Mouse (Mus musculus) forebrain, embryonic 10.5 days (tissue): ENCODE data around the gene Rxfp2. TPM values are rescaled to one million over a fixed set of nuclear protein-coding genes. Genes with fewer than 3 reads are reported as not detected.

Source experiments
- DNase-seq: peaks from one replicate; pipeline ENCODE4 v3.0.0-alpha.2; 2017; ENCODE audit warnings: low spot score; ENCODE audit errors: extremely low spot score
- H3K27ac ChIP-seq: fragments of 300-500 bp; sonication (generic); 2 replicates; pipeline ENCODE4 v1.5.1; 2016; ENCODE audit warnings: mild to moderate bottlenecking
- H3K27me3 ChIP-seq: fragments of 300-500 bp; sonication (generic); 2 replicates; pipeline ENCODE4 v1.6.1; 2016; ENCODE audit warnings: mild to moderate bottlenecking; ENCODE audit not compliant: poor library complexity, severe bottlenecking
- H3K36me3 ChIP-seq: fragments of 300-500 bp; sonication (generic); replicated peaks from 2 replicates; pipeline ENCODE4 v1.6.1; 2016; ENCODE audit warnings: mild to moderate bottlenecking, moderate library complexity
- H3K4me1 ChIP-seq: fragments of 300-500 bp; sonication (generic); 2 replicates; pipeline ENCODE4 v1.6.1; 2016
- H3K4me3 ChIP-seq: fragments of 300-500 bp; sonication (generic); 2 replicates; pipeline ENCODE4 v1.5.1; 2016; ENCODE audit warnings: mild to moderate bottlenecking, moderate library complexity
- H3K9me3 ChIP-seq: fragments of 300-500 bp; sonication (generic); 2 replicates; pipeline ENCODE4 v1.6.1; 2016; ENCODE audit warnings: mild to moderate bottlenecking, moderate library complexity
- WGBS: fragments of 180-500 bp; shearing (Covaris S2); methylation state at CpG from one replicate; pipeline ENCODE4 v1.1.7; 2016; 5-methylcytosine and 5-hydroxymethylcytosine counted together
- polyA plus RNA-seq: library from polyadenylated mRNA; unstranded; fragments of >200 nt; fragmentation: Nextera tagmentation; extraction: Ambion mirVana; gene quantifications from 2 replicates; pipeline ENCODE4 v1.2.1, GENCODE M21; 2016

Rxfp2 gene
- polyA plus RNA-seq: 0.50 TPM in 2 replicates

DNA sequence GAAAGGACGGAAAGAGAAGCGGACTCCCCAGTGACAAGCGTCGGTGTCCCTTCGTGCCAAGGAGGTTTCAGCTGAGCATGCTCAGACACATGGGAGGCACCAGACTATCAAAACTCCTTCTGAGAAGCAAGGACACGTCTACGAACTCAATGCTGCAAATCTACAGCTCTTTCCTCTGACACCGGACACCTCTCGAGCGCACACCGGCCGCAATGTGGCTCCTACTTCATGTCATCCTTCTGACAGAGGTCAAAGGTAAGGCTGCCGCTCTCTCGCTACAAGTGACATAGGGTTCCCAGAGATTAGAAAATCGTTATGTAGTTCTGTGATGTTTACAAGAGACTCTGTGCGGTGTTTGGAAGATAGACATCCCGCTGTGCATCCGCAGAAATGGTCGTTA, at the start of gene Rxfp2:
Gene Rxfp2, plus strand, starts transcription at position 20 of the 400 bp plus-strand sequence.
- H3K4me3 ChIP-seq: no peak within 1 kb of the TSS
- H3K9me3 ChIP-seq: no peaks in the 10 kb centered on the region
- 70% methylated on average over 19 of the region's 19 CpGs for WGBS
- H3K27ac ChIP-seq: no peak within 1 kb of the TSS
- no peaks in the 10 kb centered on the region for H3K27me3 ChIP-seq
- peaks cover 38% of the 10 kb centered on the region for H3K4me1 ChIP-seq
- no peak for DNase-seq
- no peaks in the 10 kb centered on the region for H3K36me3 ChIP-seq

DNA sequence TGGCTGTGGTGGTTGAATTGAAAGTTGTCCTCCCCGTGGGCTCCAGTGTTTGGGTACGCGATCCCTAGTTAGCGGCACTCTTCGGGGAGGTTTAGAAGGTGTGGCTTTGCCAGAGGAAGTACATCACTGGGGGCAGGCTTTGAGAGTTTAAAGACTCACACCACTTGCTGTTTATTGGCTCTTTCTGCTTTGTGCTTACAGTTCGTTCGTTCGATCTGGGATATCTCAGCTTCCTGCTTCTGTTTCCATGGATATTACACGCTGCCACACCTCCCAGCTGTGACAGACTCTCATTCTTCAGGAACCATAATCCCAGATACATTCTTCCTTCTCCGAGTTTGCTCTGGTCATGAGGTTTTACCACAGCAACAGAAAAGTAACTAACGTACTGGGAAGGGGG, 48.2 kb upstream of the Rxfp2 start:
- no peaks in the 10 kb centered on the region for H3K27me3 ChIP-seq
- 93% methylated on average over 11 of the region's 11 CpGs for WGBS
- no peaks in the 10 kb centered on the region for H3K9me3 ChIP-seq
- no peak for DNase-seq
- H3K4me1 ChIP-seq: no peaks in the 10 kb centered on the region
- H3K4me3 ChIP-seq: no peak overlapping the region
- H3K36me3 ChIP-seq: no peaks in the 10 kb centered on the region
- H3K27ac ChIP-seq: no peak overlapping the region

DNA sequence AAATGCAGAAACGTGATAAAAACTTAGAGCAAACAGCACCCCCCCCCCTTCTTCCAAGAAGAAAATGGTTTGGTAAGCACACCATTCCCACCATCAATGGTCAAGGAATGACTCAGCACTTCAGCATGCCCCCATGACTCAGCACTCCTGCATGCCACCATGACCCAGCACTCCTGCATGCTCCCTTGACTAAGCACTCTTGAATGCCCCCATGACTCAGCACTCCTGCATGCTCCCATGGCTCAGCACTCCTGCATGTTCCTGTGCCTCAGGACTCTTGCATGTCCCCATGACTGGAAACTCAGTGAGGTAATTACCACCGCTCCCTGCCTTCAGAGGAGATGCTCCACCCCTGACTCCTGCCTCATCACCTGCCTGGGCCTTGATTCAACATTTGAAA, 41.4 kb upstream of the Rxfp2 start:
- Histone ChIP-seq H3K9me3 (0 out of 2 replicates have a peak, but pooled peaks cover 6% of the 10 kb centered on the region), H3K27ac (no peak overlapping the region), H3K4me3 (no peak overlapping the region), H3K27me3 (no peaks in the 10 kb centered on the region), H3K4me1 (no peaks in the 10 kb centered on the region), H3K36me3 (no peaks in the 10 kb centered on the region)
- DNase-seq: no peak
- 91% methylated on average over 2 of the region's 2 CpGs for WGBS

DNA sequence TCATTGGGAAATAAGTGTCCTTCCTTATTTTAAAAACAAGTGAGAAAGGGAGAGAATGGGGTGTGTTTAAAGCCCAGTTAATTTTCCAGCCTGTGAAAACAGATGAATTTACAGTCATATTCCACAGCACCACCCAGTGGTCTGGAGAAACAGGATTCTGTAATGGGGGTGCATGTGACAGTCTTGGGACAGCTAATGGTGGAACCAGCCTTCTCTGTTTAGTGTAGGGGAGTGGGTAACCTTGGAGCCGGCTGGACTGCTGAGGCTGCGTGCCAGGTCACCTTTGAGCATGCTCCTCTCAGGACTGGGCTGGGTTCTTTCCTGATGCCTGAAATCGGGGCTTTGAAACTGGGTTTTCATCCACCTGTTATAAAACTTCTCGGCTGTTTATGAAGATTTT, 34.9 kb upstream of the Rxfp2 start:
- WGBS: 95% methylated on average over 4 of the region's 4 CpGs
- DNase-seq: no peak
- Histone ChIP-seq H3K27ac (no peak overlapping the region), H3K36me3 (no peaks in the 10 kb centered on the region), H3K27me3 (no peaks in the 10 kb centered on the region), H3K4me3 (no peak overlapping the region), H3K4me1 (no peaks in the 10 kb centered on the region), H3K9me3 (no peaks in the 10 kb centered on the region)

DNA sequence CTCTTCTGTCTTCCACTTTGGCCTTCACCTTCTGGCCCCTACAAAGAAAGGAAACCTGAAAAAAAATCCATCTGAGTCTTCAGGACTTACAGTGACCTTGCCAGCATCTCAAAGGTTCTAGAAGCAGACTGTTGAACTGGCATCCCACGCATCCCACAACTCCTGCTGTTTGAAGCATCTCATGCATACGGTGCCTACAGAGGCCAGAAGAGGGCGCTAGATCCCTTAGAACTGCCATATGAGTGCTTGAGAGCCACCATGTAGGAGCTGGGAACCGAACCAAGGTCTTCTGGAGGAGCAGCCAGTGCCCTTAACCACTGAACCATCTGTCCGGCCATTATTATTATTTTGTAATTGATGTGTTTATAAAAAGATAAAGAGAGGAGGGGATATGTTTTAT, 23.9 kb upstream of the Rxfp2 start:
- 76% methylated on average over 5 of the region's 5 CpGs for WGBS
- Histone ChIP-seq H3K4me3 (no peak overlapping the region), H3K9me3 (peaks cover 5% of the 10 kb centered on the region; the same call in 1 of the 2 replicates), H3K4me1 (peaks cover 3% of the 10 kb centered on the region), H3K27me3 (no peaks in the 10 kb centered on the region), H3K27ac (no peak overlapping the region), H3K36me3 (no peaks in the 10 kb centered on the region)
- no peak for DNase-seq

DNA sequence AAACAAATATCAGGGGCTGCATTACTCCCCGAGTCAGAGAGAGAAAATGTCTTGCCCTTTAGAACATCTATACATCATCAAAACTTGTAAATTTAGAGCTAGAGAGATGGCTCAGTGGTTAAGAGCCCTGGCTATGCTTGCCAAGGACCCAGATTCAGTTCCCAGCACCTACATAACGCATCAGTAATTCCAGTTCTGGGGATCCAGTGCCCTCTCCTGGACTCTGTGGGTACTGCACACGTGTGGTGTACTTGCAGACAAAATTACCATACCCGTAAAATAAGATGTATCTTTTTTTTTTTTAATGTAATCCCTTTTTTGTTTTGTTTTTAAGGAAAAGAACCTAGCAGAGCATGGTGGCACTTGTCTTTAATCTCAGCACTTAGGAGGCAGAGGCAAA, 21.9 kb upstream of the Rxfp2 start:
- Histone ChIP-seq H3K36me3 (no peaks in the 10 kb centered on the region), H3K27me3 (no peaks in the 10 kb centered on the region), H3K9me3 (peaks cover 5% of the 10 kb centered on the region; the same call in 1 of the 2 replicates), H3K4me1 (no peaks in the 10 kb centered on the region; the same call in 1 of the 2 replicates), H3K27ac (no peak overlapping the region), H3K4me3 (no peak overlapping the region)
- no peak for DNase-seq
- WGBS: 93% methylated on average over 4 of the region's 4 CpGs

DNA sequence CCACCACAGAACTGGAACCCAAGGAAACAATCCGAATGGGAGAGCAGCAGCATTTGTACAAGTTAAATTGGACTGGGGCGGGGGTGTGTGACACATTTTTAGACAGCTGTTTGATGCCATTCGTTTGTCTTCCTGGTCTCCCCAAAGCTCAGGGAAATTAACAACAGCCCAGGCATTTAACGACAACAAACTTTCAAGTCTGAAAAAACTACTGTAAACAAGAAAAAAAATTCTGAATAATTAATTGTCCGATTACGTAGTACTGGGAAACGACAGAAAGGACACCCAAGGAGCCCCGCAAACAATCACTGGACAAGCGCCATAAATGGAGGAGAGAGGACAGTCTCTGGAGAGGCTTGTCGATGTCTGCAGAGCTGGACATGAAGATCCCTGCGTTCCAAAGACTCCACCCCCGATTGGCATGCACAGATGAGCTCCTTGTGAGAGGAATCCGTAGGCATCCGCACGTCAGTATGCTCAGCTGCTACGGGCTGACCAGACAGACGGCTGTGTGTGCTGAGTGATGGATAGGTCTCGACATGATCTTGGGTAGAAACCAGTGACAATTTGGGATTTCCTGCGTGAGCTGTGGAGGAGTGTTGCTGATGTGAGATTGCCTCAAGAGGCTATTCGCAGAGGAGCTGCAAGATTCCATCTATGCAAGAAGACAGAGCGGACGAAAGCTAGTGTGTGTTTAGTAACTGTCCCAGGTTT, 21.0 kb upstream of the Rxfp2 start:
- no peak for DNase-seq
- Histone ChIP-seq H3K4me3 (no peak overlapping the region), H3K27me3 (no peaks in the 10 kb centered on the region), H3K4me1 (no peaks in the 10 kb centered on the region; the same call in 1 of the 2 replicates), H3K27ac (no peak overlapping the region), H3K9me3 (peaks cover 5% of the 10 kb centered on the region; the same call in 1 of the 2 replicates), H3K36me3 (no peaks in the 10 kb centered on the region)
- WGBS: 92% methylated on average over 22 of the region's 22 CpGs

DNA sequence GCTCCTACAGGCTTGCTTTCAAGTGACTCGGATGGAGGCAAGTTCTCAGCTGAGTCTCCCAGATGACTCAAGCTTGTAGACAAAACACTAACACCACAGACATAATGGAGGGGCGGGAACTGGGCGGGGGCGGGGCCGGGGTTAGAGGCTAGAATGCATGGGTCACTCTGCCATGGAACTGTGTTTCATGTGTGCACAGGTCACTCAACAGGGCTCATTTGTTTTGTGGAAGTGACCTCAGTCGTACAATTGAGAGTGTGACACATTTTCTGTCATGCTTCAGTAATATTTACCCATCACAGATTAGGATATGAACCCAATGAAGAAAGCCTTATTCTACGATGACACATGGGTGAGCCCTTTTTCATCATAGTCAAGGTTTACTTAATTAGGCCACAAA, 20.2 kb upstream of the Rxfp2 start:
- H3K9me3 ChIP-seq: peaks cover 5% of the 10 kb centered on the region; the same call in 1 of the 2 replicates
- no peaks in the 10 kb centered on the region for H3K36me3 ChIP-seq
- DNase-seq: no peak
- H3K27ac ChIP-seq: no peak overlapping the region
- WGBS: 77% methylated on average over 7 of the region's 7 CpGs
- no peak overlapping the region for H3K4me3 ChIP-seq
- H3K27me3 ChIP-seq: no peaks in the 10 kb centered on the region
- no peaks in the 10 kb centered on the region; the same call in 1 of the 2 replicates for H3K4me1 ChIP-seq

DNA sequence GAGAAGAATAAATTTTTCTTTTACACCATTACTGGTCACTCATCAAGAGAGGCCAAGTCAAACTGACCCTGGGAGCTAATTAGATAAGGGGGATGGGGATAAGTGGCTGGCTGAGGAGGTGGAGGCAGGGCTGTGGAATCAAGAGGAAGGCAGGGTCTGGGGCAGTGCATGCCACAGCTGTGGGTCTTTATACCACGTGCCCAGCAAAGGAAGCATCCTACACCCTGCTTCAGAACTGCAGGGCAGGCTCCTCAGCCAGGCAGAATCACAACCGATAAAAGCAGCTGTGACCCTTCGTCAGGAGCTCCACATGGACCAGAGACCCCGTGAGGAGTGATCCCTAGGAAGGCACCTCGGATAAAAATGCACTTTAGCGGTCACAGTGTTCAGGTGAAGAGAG, 13.1 kb upstream of the Rxfp2 start:
- Histone ChIP-seq H3K27ac (no peak overlapping the region), H3K27me3 (no peaks in the 10 kb centered on the region), H3K36me3 (no peaks in the 10 kb centered on the region), H3K4me3 (no peak overlapping the region), H3K4me1 (peaks cover 9% of the 10 kb centered on the region), H3K9me3 (no peaks in the 10 kb centered on the region)
- no peak for DNase-seq
- 52% methylated on average over 6 of the region's 6 CpGs for WGBS

DNA sequence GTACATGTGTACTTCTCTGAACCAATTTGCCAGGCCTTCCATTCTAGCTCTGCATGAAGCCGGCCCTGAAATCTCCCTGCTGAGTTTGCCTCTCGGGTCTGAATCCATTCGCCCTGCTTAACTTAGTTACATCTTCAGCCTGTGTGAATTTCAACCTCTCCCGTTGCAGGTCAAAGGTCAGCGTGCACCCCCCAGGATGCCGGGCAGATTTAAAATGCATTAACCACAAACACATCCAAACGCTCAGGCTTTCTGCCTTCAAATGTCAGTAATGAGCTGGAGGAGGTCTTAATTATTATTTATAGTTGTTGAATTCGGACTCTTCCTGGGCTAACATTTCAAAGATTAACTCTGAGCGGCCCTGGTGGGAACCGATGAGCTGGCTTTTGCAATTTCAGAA, 1.6 kb upstream of the Rxfp2 start:
- H3K4me3 ChIP-seq: no peak overlapping the region
- peaks cover 34% of the 10 kb centered on the region for H3K4me1 ChIP-seq
- no peak overlapping the region for H3K27ac ChIP-seq
- no peaks in the 10 kb centered on the region for H3K36me3 ChIP-seq
- peak; percentile 23 for DNase-seq
- H3K27me3 ChIP-seq: no peaks in the 10 kb centered on the region
- 17% methylated on average over 10 of the region's 10 CpGs for WGBS
- no peaks in the 10 kb centered on the region for H3K9me3 ChIP-seq

DNA sequence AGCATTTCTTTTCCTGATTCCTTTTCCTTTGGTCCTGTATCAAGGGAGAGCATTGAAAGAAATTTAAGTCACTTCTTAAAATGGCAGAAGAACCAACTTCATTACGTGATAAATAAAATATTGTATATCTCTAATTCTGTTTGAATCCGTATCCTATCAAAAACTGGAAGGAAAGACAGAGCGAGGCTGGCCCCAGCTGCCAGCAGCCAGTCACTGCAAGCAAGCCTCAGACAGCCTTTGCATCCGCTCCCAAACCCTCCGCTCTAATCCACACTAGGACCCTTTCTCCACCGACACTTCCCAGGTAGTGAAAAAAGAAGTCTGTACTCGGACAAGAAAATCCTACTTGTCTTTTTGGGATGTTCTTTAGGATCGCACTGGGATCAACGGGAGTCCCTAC, 803 bp upstream of the Rxfp2 start:
- H3K27ac ChIP-seq: no peak overlapping the region
- no peaks in the 10 kb centered on the region for H3K27me3 ChIP-seq
- no peak for DNase-seq
- no peaks in the 10 kb centered on the region for H3K36me3 ChIP-seq
- H3K4me1 ChIP-seq: peaks cover 38% of the 10 kb centered on the region
- no peak overlapping the region for H3K4me3 ChIP-seq
- no peaks in the 10 kb centered on the region for H3K9me3 ChIP-seq
- 56% methylated on average over 9 of the region's 9 CpGs for WGBS

DNA sequence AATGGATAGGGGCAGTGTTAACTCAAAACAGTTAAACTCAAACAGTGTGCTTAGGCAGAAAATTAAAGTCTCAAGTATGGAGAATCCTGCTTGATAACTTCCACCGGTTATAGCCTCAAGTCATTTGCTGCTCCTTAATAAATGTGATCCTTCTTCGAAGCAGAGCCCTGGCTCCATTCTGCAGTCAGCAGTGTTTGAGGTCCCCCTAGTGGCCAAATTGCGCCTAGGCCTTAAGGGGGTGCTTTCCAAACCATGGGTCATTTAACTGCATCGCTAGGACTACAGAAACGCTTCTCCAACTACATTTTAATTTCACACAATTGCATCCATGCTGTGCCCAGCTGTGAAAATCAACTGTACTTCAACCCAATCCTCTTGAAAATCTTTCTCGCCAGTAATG, 2.4 kb downstream of the Rxfp2 start:
- peak; percentile 72 for DNase-seq
- H3K36me3 ChIP-seq: no peaks in the 10 kb centered on the region
- peaks cover 35% of the 10 kb centered on the region for H3K4me1 ChIP-seq
- H3K4me3 ChIP-seq: no peak overlapping the region
- no peak overlapping the region for H3K27ac ChIP-seq
- WGBS: 9% methylated on average over 6 of the region's 6 CpGs
- H3K27me3 ChIP-seq: no peaks in the 10 kb centered on the region
- no peaks in the 10 kb centered on the region for H3K9me3 ChIP-seq

DNA sequence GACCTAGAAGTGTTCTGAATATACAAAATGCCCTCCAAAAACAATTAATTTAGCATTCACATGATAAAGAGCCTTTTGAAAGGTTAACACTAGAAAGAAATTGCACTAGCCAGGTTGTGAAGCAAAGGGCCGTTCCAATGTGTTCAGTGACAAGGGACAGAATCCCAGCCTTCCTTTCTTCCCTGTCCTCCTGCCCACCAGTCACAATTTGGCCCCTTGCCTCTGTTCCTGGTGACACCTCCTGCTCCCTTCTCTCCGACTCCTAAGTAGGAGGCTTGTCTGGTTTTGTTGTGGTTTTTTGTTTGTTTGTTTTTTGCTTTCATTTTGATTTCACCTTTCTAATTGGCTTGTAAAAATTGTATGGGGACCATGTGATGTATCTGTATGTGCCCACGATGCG, 3.3 kb downstream of the Rxfp2 start:
- H3K4me1 ChIP-seq: peaks cover 25% of the 10 kb centered on the region
- H3K36me3 ChIP-seq: no peaks in the 10 kb centered on the region
- H3K27ac ChIP-seq: no peak overlapping the region
- no peak for DNase-seq
- H3K4me3 ChIP-seq: no peak overlapping the region
- no peaks in the 10 kb centered on the region for H3K9me3 ChIP-seq
- H3K27me3 ChIP-seq: no peaks in the 10 kb centered on the region
- WGBS: 68% methylated on average over 4 of the region's 4 CpGs
